Mouse (Mus musculus): ENCODE data around the gene Meox1.

DNA sequence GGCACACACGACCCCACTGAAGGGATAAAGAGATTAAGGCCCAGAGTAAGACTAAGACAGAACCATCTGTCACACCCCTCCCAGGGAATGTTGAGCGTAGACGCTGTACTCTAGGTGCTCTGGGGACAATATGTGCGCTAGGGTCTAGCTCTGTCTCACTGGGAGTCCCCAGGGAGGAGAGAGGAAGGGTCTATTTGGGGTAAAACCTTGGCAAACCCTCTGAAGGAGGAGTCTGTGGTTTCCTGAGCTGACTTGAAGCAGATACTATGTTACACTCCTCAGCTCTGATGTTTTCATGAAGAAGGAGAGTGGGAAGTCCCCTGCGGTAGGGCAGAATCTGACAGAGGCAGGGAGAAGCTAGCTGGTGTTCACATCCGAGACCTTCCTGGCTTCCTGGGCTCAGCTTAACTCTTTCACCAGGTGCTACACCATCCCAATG is 8.3 kb downstream of the Meox1 start:
- TF ChIP-seq CTCF (IDR thresholded peaks at IDR 0.05; ENCODE audit: borderline replicate concordance, insufficient read depth, low read depth, low read length) (no peak), POLR2A (IDR thresholded peaks at IDR 0.05; ENCODE audit: borderline replicate concordance, insufficient read depth, low read length) (no peak)
